Mouse (Mus musculus): ENCODE results near the gene Fam118b. TPM values are rescaled to one million over a fixed set of nuclear protein-coding genes. Genes with fewer than 3 reads are reported as not detected.

The Fam118b gene
- total RNA-seq, 2 experiments from 2014 or later = 28.7 to 33.9 TPM

DNA sequence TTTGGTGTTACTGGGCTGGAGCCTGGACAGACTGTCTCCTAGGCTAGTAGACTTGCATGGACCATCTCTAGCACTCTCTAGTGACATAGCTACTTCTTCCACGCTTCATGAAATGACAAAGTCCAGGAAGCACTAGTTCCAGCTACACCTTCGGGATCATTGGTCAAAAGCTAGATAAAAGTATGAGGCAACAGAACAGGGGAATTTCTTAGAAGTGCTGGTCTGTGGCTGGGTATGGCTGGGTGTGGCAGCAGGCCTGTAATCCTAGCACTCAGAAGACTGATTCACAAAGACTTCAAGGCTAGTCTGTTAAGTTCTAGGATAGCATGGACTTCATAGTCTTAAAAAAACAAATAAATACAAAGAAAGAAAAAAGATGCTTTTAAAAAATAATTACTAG, 4.2 kb downstream of the Fam118b start:
- DNase-seq = no peak

DNA sequence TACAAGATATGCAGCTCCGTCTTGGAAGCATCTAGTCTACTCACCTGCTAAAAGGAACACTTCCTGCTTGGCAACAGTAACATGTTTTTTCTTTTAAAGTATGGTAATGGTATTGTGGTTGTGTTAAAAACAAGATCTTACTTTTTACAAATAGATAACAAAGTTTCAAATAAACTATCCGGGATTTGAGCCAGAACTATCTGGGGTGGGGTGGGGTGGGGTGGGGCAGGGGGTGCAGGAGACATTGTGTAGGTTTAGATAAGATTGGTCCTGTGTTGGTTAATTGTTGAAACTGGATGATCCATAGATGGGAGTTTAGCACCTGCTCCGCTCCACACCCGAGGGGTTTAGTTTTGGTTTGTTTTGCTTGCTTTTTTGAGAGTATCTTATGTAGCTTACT, 5.2 kb downstream of the Fam118b start:
- DNase-seq = no peak

DNA sequence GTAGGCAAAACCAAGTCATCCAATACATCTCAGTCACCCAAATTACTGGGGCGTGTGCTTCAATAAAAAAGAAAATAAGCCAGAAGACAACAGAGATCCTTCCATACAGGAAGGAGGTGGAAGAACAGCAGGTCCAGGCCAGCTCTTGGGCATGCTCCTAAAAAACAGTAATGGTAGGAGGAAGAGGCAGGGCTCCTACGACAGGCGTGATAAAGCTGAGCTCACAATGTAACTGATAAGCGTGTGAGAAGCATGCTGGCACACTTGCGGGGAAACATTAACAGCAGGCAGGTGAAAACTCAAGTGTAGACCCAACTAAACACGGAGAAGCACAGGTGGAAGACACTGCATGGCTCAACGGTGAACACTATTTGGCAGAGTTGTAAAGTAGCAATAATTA, 10.2 kb downstream of the Fam118b start:
- DNase-seq = no peak

DNA sequence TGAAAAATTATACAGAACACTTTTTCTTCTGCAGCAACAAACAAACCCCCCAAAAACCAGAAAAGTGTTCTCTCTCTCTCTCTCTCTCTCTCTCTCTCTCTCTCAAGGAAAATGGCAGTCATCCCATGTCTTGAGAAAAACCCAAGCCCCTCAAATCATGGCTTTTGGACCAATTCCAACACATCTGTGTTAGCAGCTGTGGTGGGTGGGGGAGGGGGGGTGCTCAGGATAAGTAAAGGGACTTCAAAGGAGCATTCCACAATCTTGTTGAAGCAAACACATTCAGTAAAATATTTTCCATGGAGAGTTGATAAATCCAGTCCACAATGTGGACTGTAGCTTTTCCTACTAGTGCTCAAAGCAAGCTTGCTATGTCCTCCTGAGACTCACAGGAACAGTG, 18.1 kb downstream of the Fam118b start:
- DNase-seq = no peak

DNA sequence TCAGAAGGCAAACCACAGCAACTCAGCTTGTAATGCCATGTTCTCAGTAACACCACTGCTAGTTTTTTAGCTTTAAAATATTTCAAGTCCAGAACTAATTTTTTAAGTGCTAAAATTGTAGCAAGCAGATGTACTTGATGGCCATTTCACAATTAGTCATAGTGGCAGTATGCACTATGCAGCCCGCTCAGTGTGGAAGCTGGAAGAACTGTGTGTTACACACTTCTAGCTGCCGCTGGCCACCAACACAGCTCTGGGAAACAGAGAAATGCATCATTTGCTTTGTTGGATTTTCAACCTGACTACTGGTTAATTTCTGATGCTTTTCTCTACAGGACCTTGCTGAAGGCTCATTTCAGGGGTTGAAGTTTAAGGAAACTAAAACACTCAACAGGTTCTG, 20.2 kb downstream of the Fam118b start:
- no peak for DNase-seq

DNA sequence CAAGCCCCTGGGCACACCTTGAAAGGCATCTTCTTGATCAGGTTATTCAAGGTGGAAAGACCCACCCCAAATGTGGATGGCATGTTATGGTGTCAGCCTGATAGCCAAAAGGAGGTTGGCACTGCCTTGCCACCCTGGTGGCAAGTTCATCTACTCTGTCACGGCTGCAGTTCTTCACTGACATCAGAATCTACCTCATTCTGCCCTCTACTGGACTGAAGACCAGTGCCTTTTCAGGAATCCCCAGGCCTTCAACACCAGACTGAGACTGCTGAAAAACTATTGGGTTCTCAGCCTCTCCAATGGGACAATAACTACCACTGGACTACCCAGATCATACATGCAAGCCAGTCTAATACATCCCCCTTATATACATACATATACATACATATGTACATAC, 27.9 kb downstream of the Fam118b start:
- DNase-seq = no peak

DNA sequence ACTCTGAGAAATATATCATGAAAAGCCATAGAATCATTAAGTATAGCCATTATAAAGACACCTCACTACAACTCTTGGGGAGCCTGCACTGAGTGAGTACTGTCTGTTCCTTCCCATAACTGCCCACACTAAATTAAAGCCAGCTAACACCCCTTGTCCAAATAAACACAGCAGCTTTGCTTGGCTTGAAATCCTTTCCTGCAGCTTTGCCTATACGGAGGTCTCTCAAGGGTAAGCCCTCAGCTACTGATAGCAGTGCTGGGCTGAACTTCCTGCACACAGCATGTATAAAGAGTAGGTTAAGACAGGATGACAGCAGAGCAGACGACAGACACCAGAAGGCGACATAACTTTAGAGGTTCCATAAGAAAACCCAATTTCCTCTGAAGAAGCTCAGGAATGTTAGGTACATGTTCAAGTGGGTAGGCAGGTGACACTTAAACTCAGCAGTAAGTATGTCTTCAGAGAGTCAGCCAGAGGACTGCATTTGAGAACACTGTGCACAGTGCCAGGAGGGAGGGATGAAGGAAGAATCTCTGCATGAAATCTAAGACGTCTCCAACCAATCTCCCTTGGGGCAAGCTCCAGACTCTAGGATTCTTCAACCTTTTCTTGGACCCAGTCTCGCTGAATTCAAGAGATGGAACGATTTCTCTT, 28.6 kb downstream of the Fam118b start:
- no peak for DNase-seq

DNA sequence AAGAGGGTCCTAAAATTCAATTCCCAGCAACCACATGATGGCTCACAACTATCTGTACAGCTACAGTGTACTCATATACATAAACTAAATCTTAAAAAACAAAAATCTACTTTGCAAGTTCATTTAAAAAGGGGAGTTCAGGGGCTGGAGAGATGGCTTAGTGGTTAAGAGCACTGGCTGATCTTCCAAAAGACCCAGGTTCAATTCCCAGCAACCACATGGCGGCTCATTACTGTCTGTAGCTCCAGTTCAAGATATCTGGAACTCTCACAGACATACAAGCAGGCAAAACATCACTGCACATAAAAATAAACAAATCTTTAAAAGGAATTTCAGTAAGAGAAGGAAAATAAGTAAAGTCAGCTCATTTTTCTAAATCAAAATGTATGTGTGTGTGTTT, 29.2 kb downstream of the Fam118b start:
- no peak for DNase-seq

DNA sequence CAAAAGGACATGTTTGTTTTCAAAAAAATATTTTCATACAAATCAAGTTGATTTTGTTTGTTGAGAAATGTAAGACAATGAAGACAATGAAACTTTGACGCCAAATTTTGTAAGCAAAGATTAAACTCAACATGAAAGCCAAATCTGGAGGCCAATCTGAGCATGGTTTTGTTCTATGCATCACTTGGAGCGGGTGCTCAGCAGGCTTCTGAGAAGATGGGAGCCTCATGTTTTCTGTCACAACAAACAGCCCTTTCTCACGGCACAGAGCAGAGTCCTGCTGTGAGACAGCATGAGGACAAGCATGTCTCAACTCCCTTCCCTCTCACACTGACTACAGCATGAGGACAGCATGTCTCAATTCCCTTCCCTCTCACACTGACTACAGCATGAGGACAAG, 31.6 kb downstream of the Fam118b start:
- no peak for DNase-seq

DNA sequence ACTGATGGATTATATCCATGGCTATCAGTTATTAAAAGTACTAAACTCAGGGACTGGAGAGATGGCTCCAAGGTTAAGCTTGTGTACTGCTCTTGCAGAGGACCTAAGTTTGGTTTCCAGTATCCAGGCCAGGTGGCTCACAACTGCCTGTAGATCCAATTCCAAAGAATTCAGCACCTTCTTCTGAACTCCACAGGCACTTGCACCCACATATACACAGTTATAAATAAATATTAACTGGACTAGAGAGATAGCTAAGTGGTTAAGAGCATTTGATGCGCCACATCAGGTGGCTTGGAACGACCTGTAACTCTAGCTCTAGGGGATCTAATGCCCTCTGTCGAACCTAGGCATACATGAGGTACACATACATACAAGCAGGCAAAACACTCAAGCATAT, 38.9 kb downstream of the Fam118b start:
- no peak for DNase-seq

DNA sequence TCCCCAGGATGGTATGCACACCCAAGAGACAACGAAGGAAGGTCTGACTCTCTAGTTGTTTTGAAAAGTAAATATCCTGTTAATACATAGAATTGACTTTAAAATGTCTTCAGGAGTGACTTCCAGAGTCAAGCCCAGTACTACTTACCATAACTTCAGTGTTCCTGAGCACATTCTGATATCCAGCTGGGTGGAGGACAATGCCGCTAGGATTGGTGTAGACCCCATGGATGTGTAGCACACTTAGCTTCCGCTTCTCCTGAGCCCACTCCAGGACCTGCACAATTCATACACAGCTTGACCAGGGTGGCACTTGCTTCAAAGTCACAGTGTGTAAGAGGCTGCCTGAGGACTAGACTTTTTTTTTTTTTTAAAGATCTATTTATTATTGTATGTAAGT, 44.1 kb downstream of the Fam118b start:
- no peak for DNase-seq

DNA sequence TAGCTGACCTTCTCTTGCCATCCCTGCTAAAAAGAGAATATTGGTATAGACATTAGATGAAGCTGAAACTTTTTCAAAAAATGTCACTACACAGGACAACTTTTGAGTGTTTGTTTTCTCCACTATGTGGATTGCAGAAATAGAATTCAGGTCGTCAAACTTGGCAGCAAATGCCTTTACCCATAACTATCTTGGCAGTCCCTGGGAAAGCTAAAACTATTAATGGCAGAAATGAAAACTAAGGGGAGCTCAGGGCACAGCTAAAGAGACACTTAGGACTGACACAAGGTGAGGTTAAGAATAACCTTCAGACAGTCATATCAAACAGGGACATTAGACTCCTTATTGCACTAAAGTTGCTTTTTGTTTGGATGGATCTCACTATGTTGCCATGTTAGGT, 49.6 kb downstream of the Fam118b start:
- DNase-seq = no peak

DNA sequence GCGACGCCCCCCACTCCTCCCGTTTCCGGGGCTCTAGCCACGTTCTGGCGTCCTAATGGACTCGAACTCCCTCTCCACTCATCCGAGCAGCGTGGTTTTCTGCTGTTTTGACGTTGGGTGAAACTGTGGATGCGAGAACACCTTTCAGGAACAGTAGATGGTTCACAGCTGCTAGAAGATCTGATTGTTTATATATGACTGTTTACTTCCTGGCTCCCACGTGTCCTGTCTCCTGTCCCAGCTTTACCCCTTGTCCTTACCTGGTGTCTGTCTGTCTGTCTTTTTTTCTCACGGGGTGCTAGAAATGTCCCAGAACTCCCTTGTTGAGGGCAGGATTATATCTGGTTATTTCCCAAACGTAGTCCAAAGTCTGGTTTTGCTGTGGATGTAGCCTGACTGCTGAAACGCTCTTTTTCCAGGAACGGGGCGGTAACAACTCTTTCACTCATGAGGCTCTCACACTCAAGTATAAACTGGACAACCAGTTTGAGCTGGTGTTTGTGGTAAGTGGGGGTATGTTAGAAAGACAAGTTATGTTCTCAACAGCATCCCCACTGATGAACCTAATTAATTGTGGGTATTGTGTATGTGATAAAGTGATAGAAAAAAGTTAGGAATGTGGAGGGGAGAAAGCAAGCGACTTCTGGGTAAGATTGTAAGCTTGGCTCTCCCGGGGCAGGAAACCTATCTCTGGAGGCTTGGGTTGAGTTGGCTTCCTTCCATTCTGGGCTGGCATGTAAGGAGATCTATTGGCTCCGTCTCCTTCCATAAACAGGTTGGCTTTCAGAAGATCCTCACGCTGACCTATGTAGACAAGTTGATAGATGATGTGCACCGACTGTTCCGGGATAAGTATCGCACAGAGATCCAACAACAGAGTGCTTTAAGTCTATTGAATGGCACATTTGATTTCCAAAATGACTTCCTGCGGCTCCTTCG, 55.8 kb downstream of the Fam118b start:
- DNase-seq = no peak

DNA sequence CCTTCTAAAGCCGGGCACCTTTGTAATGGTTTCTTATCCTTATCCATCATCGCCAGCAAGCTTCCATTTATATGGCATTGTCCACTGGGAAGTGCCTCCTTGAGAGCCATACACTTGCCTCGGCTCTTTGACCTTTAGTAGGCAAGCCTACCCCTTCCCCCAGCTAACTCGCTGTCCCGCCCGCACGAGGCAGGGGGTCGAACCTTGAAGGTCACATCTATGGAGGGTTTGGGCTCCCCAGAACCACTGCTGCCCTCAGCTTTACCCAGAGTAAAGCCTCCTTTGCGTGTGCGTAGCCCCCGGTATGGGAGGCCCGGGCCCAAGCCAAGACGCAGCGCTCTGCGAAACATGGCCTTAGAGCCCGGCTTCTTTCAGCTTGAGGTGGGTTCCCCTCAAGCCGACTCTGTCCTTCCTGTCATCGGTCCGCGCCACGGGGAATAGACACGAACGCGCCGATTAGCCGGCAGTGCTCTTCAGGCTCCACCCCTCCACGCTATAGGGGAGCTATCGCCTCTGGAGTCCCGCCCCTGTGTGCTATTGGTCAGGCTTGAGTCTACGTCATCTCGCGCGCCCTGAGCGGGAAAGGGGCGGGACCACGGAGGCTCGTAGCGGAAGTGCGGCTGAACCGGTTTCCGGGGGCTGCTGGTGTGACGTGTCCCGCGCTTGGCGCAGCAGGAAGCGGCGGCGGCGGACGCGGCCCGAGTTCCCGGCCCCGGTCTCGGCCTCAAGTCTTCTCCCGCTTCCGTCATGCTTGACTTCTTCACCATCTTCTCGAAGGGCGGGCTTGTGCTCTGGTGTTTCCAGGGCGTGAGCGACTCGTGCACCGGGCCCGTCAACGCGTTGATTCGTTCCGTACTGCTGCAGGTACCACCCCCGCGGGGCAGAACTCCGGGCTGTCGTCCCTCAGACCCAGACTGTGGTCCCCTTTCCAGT, 56.8 kb downstream of the Fam118b start, which contains the start of gene Foxred1:
Foxred1 (minus strand) TSS at position 514 of the 933 bp plus-strand sequence.
- peak; percentile 99 for DNase-seq

DNA sequence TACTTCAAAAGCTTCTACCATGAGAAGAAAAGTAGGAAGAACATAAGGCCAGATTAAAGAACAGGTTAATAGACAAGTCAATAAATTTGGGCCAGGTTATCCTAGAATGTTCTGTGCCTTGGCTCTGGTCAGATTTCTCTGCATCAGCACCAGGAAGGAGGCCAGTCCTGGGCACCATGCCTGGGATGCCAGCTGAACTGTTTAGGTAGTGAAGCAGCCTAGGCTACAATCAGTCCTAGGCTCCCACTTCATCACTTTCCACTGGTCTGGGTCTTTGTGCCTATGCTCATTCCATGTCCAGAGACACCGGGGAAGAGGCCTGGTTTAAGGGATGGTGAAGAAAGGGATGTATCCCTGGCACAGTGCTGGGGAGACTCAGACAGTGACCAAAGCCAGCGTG, 63.2 kb downstream of the Fam118b start:
- no peak for DNase-seq

DNA sequence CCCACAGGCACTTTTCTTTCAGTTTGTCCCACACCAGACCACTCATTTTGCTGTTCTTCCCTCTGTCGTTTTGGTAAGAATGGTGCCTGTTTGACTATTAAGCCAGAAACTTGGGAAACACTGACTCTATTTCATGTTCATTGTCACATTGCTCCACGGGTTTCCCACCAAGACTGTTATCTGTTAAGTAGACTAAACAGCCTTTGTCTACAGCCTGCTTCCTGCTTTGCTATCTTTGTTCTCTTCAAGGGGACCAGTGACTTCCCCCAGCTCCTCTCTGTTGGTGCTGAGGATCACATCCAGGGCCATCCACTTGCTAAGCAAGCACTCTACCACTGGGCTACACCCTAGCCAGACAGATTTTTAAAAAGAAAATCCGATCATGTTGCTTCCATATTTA, 64.1 kb downstream of the Fam118b start:
- no peak for DNase-seq

DNA sequence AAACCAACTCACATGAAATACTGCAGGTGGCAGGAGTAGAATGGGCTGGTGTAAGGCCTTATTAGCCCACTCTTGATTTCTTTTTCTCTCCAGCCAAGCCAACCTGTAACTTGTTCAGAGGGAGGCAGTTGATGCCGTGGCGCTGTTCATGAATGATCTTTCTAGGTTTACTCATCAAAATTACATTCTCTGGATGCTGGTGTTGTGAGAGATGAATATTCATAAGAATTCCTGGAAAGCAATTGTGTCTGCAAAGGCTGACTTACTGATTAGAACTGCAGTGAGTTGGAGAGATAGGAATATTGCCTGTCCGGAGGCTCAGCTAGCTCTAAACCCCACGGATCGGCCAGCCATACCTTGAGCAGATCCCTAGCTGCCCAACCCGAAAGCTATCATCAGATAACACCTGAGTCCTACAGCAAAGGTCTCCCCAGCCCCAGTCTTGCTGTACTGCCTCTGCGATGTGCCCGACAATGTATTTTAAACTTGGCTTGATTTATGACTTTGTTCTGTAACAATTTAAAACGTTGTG, 67.0 kb downstream of the Fam118b start:
- DNase-seq = no peak

DNA sequence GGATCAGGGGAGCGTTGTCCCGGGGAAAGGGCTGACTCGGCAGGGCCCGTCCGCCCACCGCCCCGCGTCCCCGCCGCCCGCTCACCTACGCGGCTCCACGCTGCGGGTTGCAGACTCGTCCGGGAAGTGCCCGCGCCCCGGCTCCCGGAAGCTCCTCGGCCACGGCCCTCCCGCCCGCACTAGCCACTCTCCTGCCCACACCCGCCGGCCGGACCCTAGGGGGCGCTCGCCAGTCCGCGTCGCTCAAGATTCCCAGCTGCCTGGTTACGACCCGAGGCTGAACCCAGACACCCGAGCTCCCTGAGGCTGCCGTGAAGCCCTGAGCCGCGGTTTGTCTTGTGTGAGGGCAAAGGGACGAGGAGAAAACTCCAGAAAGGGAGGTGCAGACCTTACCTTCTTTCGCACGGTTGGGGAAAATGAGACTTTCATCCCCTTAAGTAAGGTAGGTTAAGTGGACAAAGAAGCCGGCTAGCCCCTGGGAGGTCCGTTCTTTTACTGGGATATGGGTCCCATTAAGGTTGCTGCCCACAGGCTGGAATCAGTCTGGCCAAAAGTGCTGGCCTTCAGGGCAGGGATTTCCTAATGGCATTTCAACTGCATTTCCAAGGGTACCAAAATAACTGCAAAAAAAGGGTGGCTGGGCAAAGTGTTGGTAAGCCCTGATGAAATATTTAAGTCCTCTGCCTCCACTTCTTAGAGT, 67.7 kb downstream of the Fam118b start, which contains the start of the genes Srpr and Tirap:
Srpr (plus strand) TSS at position 404 of the 700 bp plus-strand sequence.
Tirap (minus strand) TSS at position 520 of the 700 bp plus-strand sequence.
- DNase-seq = peak; percentile 80 to 81

DNA sequence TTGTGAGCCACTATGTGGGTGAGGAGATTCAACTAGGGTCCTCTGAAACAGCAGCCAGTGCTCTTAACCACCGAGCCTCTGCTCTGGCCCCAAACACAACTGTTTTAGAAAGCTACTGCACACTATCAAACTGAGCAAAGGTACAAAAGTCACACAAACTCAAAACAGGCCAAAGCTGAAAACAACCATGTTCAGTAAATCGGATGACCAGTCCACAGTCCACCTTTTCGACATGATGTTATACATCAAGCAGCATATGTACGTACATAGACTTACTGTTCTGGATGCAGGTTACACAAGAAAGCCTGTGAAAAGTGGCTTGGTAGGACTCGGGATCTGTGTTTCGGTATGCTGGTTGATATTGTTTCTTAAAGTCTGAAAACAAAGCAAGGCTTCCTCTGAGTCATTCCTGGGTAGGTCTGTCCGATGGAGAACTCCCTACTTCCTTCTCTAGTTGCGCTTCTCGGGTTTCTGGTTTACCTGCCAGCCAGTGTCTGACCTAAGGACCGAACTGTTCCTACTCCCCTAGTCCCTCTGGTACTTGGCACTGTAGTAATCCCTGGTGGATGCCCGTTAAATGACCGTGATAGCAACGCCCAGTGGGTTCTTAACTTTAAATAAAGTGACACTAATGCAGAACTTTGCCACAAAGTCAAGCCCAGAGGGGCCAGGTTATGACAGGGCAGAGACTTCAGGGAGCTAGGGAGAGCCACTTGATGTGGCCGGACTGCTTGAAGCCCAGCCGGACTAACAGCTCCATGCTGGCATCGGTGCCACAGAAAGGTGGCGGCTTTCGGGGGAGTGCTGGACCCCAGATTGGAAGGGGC, 68.4 kb downstream of the Fam118b start:
- peak in 1 of 2 experiments; percentile 18 for DNase-seq

DNA sequence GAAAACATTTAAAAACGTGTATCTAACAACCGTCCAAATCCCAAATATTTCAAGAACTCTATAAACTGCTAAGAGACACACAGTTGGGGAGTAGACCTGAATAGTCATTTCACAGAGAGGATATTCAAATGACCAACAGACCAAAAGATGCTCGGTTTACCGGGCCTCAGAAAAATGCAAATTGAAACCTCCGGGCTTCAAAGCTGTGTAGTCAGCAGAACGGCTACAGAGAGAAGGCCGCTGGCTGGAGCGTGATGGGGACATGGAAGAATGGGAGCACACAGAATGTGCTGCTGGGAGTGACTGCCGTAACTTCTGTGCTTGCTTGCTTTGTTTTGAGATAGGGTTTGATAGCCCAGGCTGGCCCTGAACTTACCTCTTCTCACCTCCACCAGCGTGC, 69.3 kb downstream of the Fam118b start:
- no peak for DNase-seq

DNA sequence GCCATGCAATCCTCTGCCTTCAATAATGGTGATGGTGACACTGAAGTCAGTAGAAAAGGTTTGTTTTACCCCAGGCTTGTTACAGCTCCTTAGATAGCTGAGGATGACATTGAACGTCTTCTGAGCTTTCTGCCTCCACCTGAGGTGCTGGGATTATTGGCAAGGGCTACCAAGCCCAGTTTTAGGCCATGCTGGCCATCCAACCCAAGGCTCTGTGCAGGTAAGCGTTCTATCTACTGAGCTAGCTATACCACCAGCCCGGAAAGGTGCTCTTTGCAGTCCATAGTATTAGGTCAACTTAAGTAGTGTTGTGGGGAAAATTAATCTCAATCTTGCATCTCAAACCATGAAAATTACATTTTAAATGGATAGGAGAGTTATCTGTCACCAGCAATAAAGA, 70.0 kb downstream of the Fam118b start:
- no peak for DNase-seq
